Comparison of ENCODE assay signal across 8 mouse cellular contexts in the genomic region with DNA sequence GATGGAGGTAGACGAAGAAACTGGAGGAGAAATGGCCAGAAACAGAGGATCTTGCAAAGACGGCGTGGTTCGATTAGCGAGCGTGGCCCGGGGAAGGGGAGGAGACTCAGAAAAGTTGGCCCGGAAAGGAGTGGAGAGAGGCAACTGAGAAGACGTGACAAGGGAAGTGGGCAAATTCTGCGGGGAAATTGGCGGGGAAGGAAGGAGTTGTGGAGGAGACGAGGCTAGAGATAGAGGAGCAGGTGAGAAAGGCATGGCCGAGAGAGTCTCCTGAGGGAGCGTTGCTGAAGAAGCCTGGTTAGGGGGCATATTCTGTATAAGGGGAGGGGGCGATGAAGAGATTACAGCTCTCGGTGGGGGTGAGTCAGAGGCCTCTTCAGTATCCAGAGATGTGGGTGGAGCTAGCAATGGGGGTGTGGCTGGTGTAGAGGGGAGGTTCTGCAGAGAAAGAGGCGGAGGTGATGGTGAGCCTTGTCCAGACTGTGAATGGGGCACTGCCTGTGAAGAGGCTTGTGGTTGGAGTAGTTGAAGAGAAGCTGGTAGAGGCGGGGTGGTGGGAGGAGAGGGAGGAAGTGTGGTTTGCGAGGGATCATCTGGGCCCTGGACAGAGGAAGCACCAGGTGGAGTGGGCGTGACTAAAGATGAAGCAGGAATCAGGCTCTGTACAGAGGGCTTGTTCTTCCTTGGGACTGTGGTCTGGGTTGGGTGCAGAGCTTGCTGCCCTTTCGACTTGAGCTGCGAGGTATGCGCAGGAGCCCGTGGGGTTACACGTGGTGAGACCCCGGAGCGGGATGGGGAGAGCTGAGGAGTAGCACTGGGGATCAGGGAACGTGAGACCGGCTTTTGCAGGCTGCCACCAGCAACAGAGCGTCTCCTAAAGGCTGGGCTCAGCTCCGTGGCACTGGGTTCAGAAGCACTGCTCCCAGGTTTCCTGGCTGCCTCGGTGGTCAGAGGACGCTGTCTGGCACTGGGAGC. TPM values are rescaled to one million over a fixed set of nuclear protein-coding genes. Genes with fewer than 3 reads are reported as not detected.
A peak's percentile ranks its signal among the peaks of the same experiment; 100 is the strongest.
DNase-seq lines count a peak whose midpoint lies in the region; ATAC-seq and TF ChIP-seq lines count a peak whose summit lies in the region.
"Had no signal": no experiment of that assay in that cellular context is flagged by ENCODE, and none has a peak within 500 bp of the region (broad histone marks: within the 10 kb centered on the region; RNA-seq: fewer than 3 reads in every experiment).

No protein-coding gene starts in this region.

- H3K36me3 ChIP-seq in MEL (ENCODE audit: control insufficient read depth in 1 of 2, insufficient read depth in 2 of 2, low read length in 2 of 2) = peaks cover 0 to 2% of the 10 kb centered on the region in 2 experiments; a peak in 2 of 4 replicates
- no peaks in the 10 kb centered on the region for H3K36me3 ChIP-seq in heart, adult 2 months (ENCODE audit: control insufficient read depth, insufficient read depth, low read length)
- no peaks in the 10 kb centered on the region for H3K36me3 ChIP-seq in kidney, adult 2 months (ENCODE audit: control insufficient read depth, insufficient read depth, low read length)
- peaks cover 6% of the 10 kb centered on the region; the same call in 1 of the 2 replicates for H3K36me3 ChIP-seq in lung, embryonic 15.5 days
- peaks cover 21% of the 10 kb centered on the region; the same call in 1 of the 2 replicates for H3K36me3 ChIP-seq in neural tube, embryonic 14.5 days (ENCODE audit: control insufficient read depth, insufficient read depth, low read length)

- intact Hi-C loops in heart, adult 2 months (cut with DNase I) = no loop called here

- H3K27me3 ChIP-seq in MEL (ENCODE audit: control insufficient read depth in 1 of 2, insufficient read depth in 2 of 2, low read length in 2 of 2) = no peaks in the 10 kb centered on the region
- peaks cover 17% of the 10 kb centered on the region for H3K27me3 ChIP-seq in heart, adult 2 months (ENCODE audit: control insufficient read depth, insufficient read depth, low read length)
- H3K27me3 ChIP-seq in kidney, adult 2 months (replicated peaks; ENCODE audit: control insufficient read depth, insufficient read depth, low read length) = peaks cover 4% of the 10 kb centered on the region
- H3K27me3 ChIP-seq in lung, embryonic 15.5 days = peaks cover 36% of the 10 kb centered on the region
- H3K27me3 ChIP-seq in neural tube, embryonic 14.5 days (ENCODE audit: control insufficient read depth, insufficient read depth, low read length) = no peaks in the 10 kb centered on the region

- no peak for TF ChIP-seq RAD21 in MEL (IDR thresholded peaks at IDR 0.05; ENCODE audit: low read depth, low read length)

- peak overlapping the region; percentile 60 to 88 for H3K4me3 ChIP-seq in MEL (ENCODE audit: control insufficient read depth in 1 of 2, insufficient read depth in 1 of 2, low read depth in 2 of 2, low read length in 2 of 2)
- H3K4me3 ChIP-seq in bone marrow, adult 2 months (replicated peaks; ENCODE audit: control insufficient read depth, low read depth, low read length) = peak overlapping the region; percentile 27
- H3K4me3 ChIP-seq in heart, adult 2 months = peak overlapping the region; percentile 37
- H3K4me3 ChIP-seq in kidney, adult 2 months (ENCODE audit: insufficient read depth, low read depth, low read length) = peak overlapping the region; percentile 27
- H3K4me3 ChIP-seq in lung, embryonic 15.5 days = peak overlapping the region; percentile 41
- peak overlapping the region; percentile 73 for H3K4me3 ChIP-seq in neural tube, embryonic 14.5 days (ENCODE audit: low read depth, low read length)

- H3K9me3 ChIP-seq in MEL (replicated peaks; ENCODE audit: insufficient read depth, low read length) = no peaks in the 10 kb centered on the region
- no peaks in the 10 kb centered on the region for H3K9me3 ChIP-seq in lung, embryonic 15.5 days
- H3K9me3 ChIP-seq in neural tube, embryonic 14.5 days (ENCODE audit: control insufficient read depth, low read length) = no peaks in the 10 kb centered on the region

- 0 out of 4 replicates have a peak, but pooled peaks of 1 of the 2 experiments have one; percentile 39 for TF ChIP-seq POLR2A in MEL (IDR thresholded peaks at IDR 0.05; ENCODE audit: control insufficient read depth in 1 of 2, insufficient read depth in 1 of 2, low read depth in 1 of 2, low read length in 2 of 2, poor library complexity in 1 of 2)
- TF ChIP-seq POLR2A in bone marrow, adult 2 months (IDR thresholded peaks at IDR 0.05; ENCODE audit: borderline replicate concordance, control insufficient read depth, low read depth, low read length) = no peak
- no peak for TF ChIP-seq POLR2A in heart, adult 2 months (IDR thresholded peaks at IDR 0.05; ENCODE audit: insufficient read depth, low read depth, low read length)
- TF ChIP-seq POLR2A in kidney, adult 2 months (IDR thresholded peaks at IDR 0.05; ENCODE audit: low read depth, low read length) = no peak

- peaks cover 2 to 15% of the 10 kb centered on the region in 2 experiments; a peak in 3 of 4 replicates for H3K4me1 ChIP-seq in MEL (ENCODE audit: control insufficient read depth in 1 of 2, insufficient read depth in 2 of 2, low read length in 2 of 2)
- peaks cover 3% of the 10 kb centered on the region for H3K4me1 ChIP-seq in bone marrow, adult 2 months (ENCODE audit: control insufficient read depth, insufficient read depth, low read length)
- peaks cover 3% of the 10 kb centered on the region; the same call in 1 of the 2 replicates for H3K4me1 ChIP-seq in heart, adult 2 months (ENCODE audit: control insufficient read depth, insufficient read depth, low read length)
- peaks cover 4% of the 10 kb centered on the region; the same call in 1 of the 2 replicates for H3K4me1 ChIP-seq in kidney, adult 2 months (ENCODE audit: control insufficient read depth, insufficient read depth, low read length)
- peaks cover 36% of the 10 kb centered on the region for H3K4me1 ChIP-seq in lung, embryonic 15.5 days
- peaks cover 33% of the 10 kb centered on the region for H3K4me1 ChIP-seq in neural tube, embryonic 14.5 days (ENCODE audit: control insufficient read depth, insufficient read depth, low read length)

- no peaks in the 10 kb centered on the region for H3K79me2 ChIP-seq in MEL (ENCODE audit: control insufficient read depth, insufficient read depth, low read length, poor library complexity)
- no peaks in the 10 kb centered on the region for H3K79me2 ChIP-seq in heart, adult 2 months (replicated peaks; ENCODE audit: control insufficient read depth, insufficient read depth, low read length)

- peak; percentile 94 for DNase-seq in MEL (ENCODE audit: low read depth, low spot score)
- peak; percentile 47 to 52 for DNase-seq in heart, adult 2 months
- peak; percentile 34 for DNase-seq in kidney, adult 2 months
- no peak for DNase-seq in frontal cortex, postnatal 25 days (ENCODE audit: low spot score in 2 of 2)

- H3K4me2 ChIP-seq in lung, embryonic 15.5 days = peak overlapping the region; percentile 84
- H3K4me2 ChIP-seq in neural tube, embryonic 14.5 days (ENCODE audit: low read depth, low read length) = peak overlapping the region; percentile 94

- H3K9ac ChIP-seq in MEL (ENCODE audit: control insufficient read depth, low read depth, low read length, poor library complexity, severe bottlenecking) = peak overlapping the region; percentile 64
- peak overlapping the region; percentile 49 for H3K9ac ChIP-seq in heart, adult 2 months (ENCODE audit: low read depth, low read length)
- peak overlapping the region; percentile 36; the same call in 1 of the 2 replicates for H3K9ac ChIP-seq in lung, embryonic 15.5 days
- H3K9ac ChIP-seq in neural tube, embryonic 14.5 days (replicated peaks; ENCODE audit: low read depth, low read length) = 0 out of 2 replicates have a peak overlapping the region, but pooled peaks have one; percentile 39

- no peak for TF ChIP-seq CTCF in MEL (IDR thresholded peaks at IDR 0.05 in 2 of 3, conservative IDR thresholded peaks at IDR 0.05 in 1 of 3; ENCODE audit: control insufficient read depth in 1 of 3, insufficient read depth in 1 of 3, low read depth in 2 of 3, low read length in 3 of 3, poor library complexity in 1 of 3, severe bottlenecking in 1 of 3)
- no peak for TF ChIP-seq CTCF in bone marrow, adult 2 months (IDR thresholded peaks at IDR 0.05; ENCODE audit: control insufficient read depth, insufficient read depth, low read length)
- no peak for TF ChIP-seq CTCF in heart, adult 2 months (IDR thresholded peaks at IDR 0.05)
- no peak for TF ChIP-seq CTCF in kidney, adult 2 months (conservative IDR thresholded peaks at IDR 0.05; ENCODE audit: insufficient read depth, insufficient read length, low read depth, low read length)

- 1% methylated on average over 33 of the region's 33 CpGs for WGBS in bone marrow, adult 2 months
- 12% methylated on average over 33 of the region's 33 CpGs for WGBS in heart, adult 2 months
- WGBS in kidney, adult 2 months = 22% methylated on average over 33 of the region's 33 CpGs
- 5% methylated on average over 33 of the region's 33 CpGs for WGBS in lung, embryonic 15.5 days
- WGBS in neural tube, embryonic 14.5 days = 12% methylated on average over 33 of the region's 33 CpGs

- peak; percentile 80 for ATAC-seq in lung, embryonic 15.5 days (ENCODE audit: borderline replicate concordance, extremely low read depth, low FRiP score, low TSS enrichment)
- ATAC-seq in neural tube, embryonic 14.5 days (ENCODE audit: low read depth) = no peak

- TF ChIP-seq EP300 in MEL (IDR thresholded peaks at IDR 0.05; ENCODE audit: low read depth in 1 of 2, low read length in 2 of 2) = no peak
- TF ChIP-seq EP300 in heart, adult 2 months (IDR thresholded peaks at IDR 0.05; ENCODE audit: insufficient read depth, low read depth, low read length) = no peak

- peak overlapping the region; percentile 51 for H3K27ac ChIP-seq in MEL (ENCODE audit: control insufficient read depth, low read depth, low read length)
- no peak overlapping the region for H3K27ac ChIP-seq in bone marrow, adult 2 months (ENCODE audit: control insufficient read depth, insufficient read depth, low read depth, low read length, poor library complexity)
- no peak overlapping the region for H3K27ac ChIP-seq in heart, adult 2 months
- no peak overlapping the region for H3K27ac ChIP-seq in kidney, adult 2 months (ENCODE audit: insufficient read depth, low read depth, low read length)
- H3K27ac ChIP-seq in lung, embryonic 15.5 days = peak overlapping the region; percentile 85
- no peak overlapping the region for H3K27ac ChIP-seq in neural tube, embryonic 14.5 days (ENCODE audit: low read depth, low read length)

RNA-seq across cellular contexts. Expression of a gene that starts 3.0 kb away (rescaled TPM):
- total RNA-seq in MEL (2012; rRNA removed) = 0.03 and 0.08 TPM in 2 replicates
- under 1 TPM in 1 of 2 experiments, not detected in 1; 0.58 TPM for polyA plus RNA-seq in MEL (2012; ENCODE audit: insufficient read depth in 1 of 2, insufficient read length in 2 of 2, low read depth in 1 of 2, low replicate concordance in 2 of 2, missing spikeins in 1 of 2)
- polyA plus RNA-seq in bone marrow, adult 2 months (2011; ENCODE audit: insufficient read depth, insufficient read length, low replicate concordance, missing spikeins) = not detected in 2 replicates
- total RNA-seq in heart, adult 2 months (2021) = under 1 TPM in 1 of 2 experiments, not detected in 1; 0.05 TPM
- 0.04 TPM in 1 of 2 replicates, not detected in the other for polyA plus RNA-seq in heart, adult 2 months (2012; rRNA removed)
- 0.05 and 0.17 TPM in 2 replicates for polyA plus RNA-seq in kidney, adult 2 months (2012; rRNA removed)
- 7.5 TPM in 2 replicates for polyA plus RNA-seq in lung, embryonic 15.5 days (2015; fragmentation: Nextera tagmentation; extraction: Ambion mirVana)
- 48.5 and 53.3 TPM in 2 replicates for polyA plus RNA-seq in neural tube, embryonic 14.5 days (2014; fragmentation: Nextera tagmentation; extraction: Ambion mirVana)

RNA-seq across cellular contexts. Expression of a gene that starts 12.3 kb away (rescaled TPM):
- 0.35 and 0.49 TPM in 2 replicates for total RNA-seq in MEL (2012; rRNA removed)
- under 1 TPM in 1 of 2 experiments, not detected in 1; 0.36 TPM for polyA plus RNA-seq in MEL (2012; ENCODE audit: insufficient read depth in 1 of 2, insufficient read length in 2 of 2, low read depth in 1 of 2, low replicate concordance in 2 of 2, missing spikeins in 1 of 2)
- not detected in 2 replicates for polyA plus RNA-seq in bone marrow, adult 2 months (2011; ENCODE audit: insufficient read depth, insufficient read length, low replicate concordance, missing spikeins)
- total RNA-seq in heart, adult 2 months (2021) = under 1 TPM; 0.37 to 0.52 TPM
- polyA plus RNA-seq in heart, adult 2 months (2012; rRNA removed) = 0.09 and 0.29 TPM in 2 replicates
- 0.45 and 0.48 TPM in 2 replicates for polyA plus RNA-seq in kidney, adult 2 months (2012; rRNA removed)
- 3.8 and 4.2 TPM in 2 replicates for polyA plus RNA-seq in lung, embryonic 15.5 days (2015; fragmentation: Nextera tagmentation; extraction: Ambion mirVana)
- 0.07 TPM in 1 of 2 replicates, not detected in the other for polyA plus RNA-seq in neural tube, embryonic 14.5 days (2014; fragmentation: Nextera tagmentation; extraction: Ambion mirVana)
- total RNA-seq: left cerebral cortex, postnatal 10 days had no signal

RNA-seq across cellular contexts. Expression of a gene that starts 24.2 kb away (rescaled TPM):
- total RNA-seq in MEL (2012; rRNA removed) = 25.8 and 26.3 TPM in 2 replicates
- polyA plus RNA-seq in MEL (2012; ENCODE audit: insufficient read depth in 1 of 2, insufficient read length in 2 of 2, low read depth in 1 of 2, low replicate concordance in 2 of 2, missing spikeins in 1 of 2) = 100 to 1,000 TPM in 1 of 2 experiments, not detected in 1; 115 TPM
- polyA plus RNA-seq in bone marrow, adult 2 months (2011; ENCODE audit: insufficient read depth, insufficient read length, low replicate concordance, missing spikeins) = 88.3 and 112 TPM in 2 replicates
- total RNA-seq in heart, adult 2 months (2021) = 10 to 100 TPM; 63.8 to 65.9 TPM
- polyA plus RNA-seq in heart, adult 2 months (2012; rRNA removed) = 27.8 and 53.1 TPM in 2 replicates
- polyA plus RNA-seq in kidney, adult 2 months (2012; rRNA removed) = 32.0 and 32.2 TPM in 2 replicates
- polyA plus RNA-seq in lung, embryonic 15.5 days (2015; fragmentation: Nextera tagmentation; extraction: Ambion mirVana) = 29.6 and 31.3 TPM in 2 replicates
- polyA plus RNA-seq in neural tube, embryonic 14.5 days (2014; fragmentation: Nextera tagmentation; extraction: Ambion mirVana) = 17.4 and 22.1 TPM in 2 replicates

RNA-seq across cellular contexts. Expression of a gene that starts 24.4 kb away (rescaled TPM):
- not detected in 2 replicates for total RNA-seq in MEL (2012; rRNA removed)
- polyA plus RNA-seq in MEL (2012; ENCODE audit: insufficient read depth in 1 of 2, insufficient read length in 2 of 2, low read depth in 1 of 2, low replicate concordance in 2 of 2, missing spikeins in 1 of 2) = 1 to 10 TPM in 1 of 2 experiments, not detected in 1; 2.0 TPM
- 1.3 TPM in 1 of 2 replicates, not detected in the other for polyA plus RNA-seq in bone marrow, adult 2 months (2011; ENCODE audit: insufficient read depth, insufficient read length, low replicate concordance, missing spikeins)
- total RNA-seq in heart, adult 2 months (2021) = under 1 TPM in 1 of 2 experiments, not detected in 1; 0.45 TPM
- polyA plus RNA-seq in heart, adult 2 months (2012; rRNA removed) = 0.64 and 2.6 TPM in 2 replicates
- polyA plus RNA-seq in kidney, adult 2 months (2012; rRNA removed) = 1.3 and 3.3 TPM in 2 replicates
- 1.4 and 1.5 TPM in 2 replicates for polyA plus RNA-seq in lung, embryonic 15.5 days (2015; fragmentation: Nextera tagmentation; extraction: Ambion mirVana)
- polyA plus RNA-seq in neural tube, embryonic 14.5 days (2014; fragmentation: Nextera tagmentation; extraction: Ambion mirVana) = 0.89 and 1.3 TPM in 2 replicates

RNA-seq across cellular contexts. Expression of a gene that starts 33.7 kb away (rescaled TPM):
- 2.2 TPM in 2 replicates for total RNA-seq in MEL (2012; rRNA removed)
- 10 to 100 TPM in 1 of 2 experiments, not detected in 1; 14.2 TPM for polyA plus RNA-seq in MEL (2012; ENCODE audit: insufficient read depth in 1 of 2, insufficient read length in 2 of 2, low read depth in 1 of 2, low replicate concordance in 2 of 2, missing spikeins in 1 of 2)
- polyA plus RNA-seq in bone marrow, adult 2 months (2011; ENCODE audit: insufficient read depth, insufficient read length, low replicate concordance, missing spikeins) = 12.4 and 16.3 TPM in 2 replicates
- total RNA-seq in heart, adult 2 months (2021) = 1 to 10 TPM; 2.7 to 3.8 TPM
- polyA plus RNA-seq in heart, adult 2 months (2012; rRNA removed) = 10.0 and 12.1 TPM in 2 replicates
- polyA plus RNA-seq in kidney, adult 2 months (2012; rRNA removed) = 18.7 and 27.8 TPM in 2 replicates
- polyA plus RNA-seq in lung, embryonic 15.5 days (2015; fragmentation: Nextera tagmentation; extraction: Ambion mirVana) = 2.5 and 3.4 TPM in 2 replicates
- 4.2 and 6.5 TPM in 2 replicates for polyA plus RNA-seq in neural tube, embryonic 14.5 days (2014; fragmentation: Nextera tagmentation; extraction: Ambion mirVana)

Comparison
In these comparisons a context has a peak if more than half of its experiments do, and no peak if none do; other contexts are left out.
1. DNase-seq: peak in MEL (single experiment), heart, adult 2 months (2 of 2) and kidney, adult 2 months (single experiment); none in frontal cortex, postnatal 25 days (0 of 2).
2. H3K27ac ChIP-seq: peak in MEL (single experiment) and lung, embryonic 15.5 days (single experiment); none in bone marrow, adult 2 months (single experiment), heart, adult 2 months (single experiment), kidney, adult 2 months (single experiment) and neural tube, embryonic 14.5 days (single experiment).
3. Peak in every context shown above with its lines, with median percentiles within 50 percentile points of each other: H3K4me3 ChIP-seq and H3K9ac ChIP-seq.